ENCODE assay signal across 11 mouse cellular contexts in genomic region chr9:108267691-108268090, GRCm38 (mm10). TPM values are rescaled to one million over a fixed set of nuclear protein-coding genes. Genes with fewer than 3 reads are reported as not detected.
A peak's percentile ranks its signal among the peaks of the same experiment; 100 is the strongest.
DNase-seq lines count a peak whose midpoint lies in the region; ATAC-seq lines count a peak whose summit lies in the region.
"Had no signal": no experiment of that assay in that cellular context is flagged by ENCODE, and none has a peak within 500 bp of the region (broad histone marks: within the 10 kb centered on the region; RNA-seq: fewer than 3 reads in every experiment).

No protein-coding gene starts in this region.

- peak; percentile 33 for DNase-seq in kidney, adult 11 months
- DNase-seq in kidney, adult 18-20 months, result no peak
- peak; percentile 52 for DNase-seq in adipocyte (ENCODE audit: low spot score)
- no peak for DNase-seq in yolk sac, embryonic 10.5 days (ENCODE audit: low spot score)

- H3K4me2 ChIP-seq in heart, embryonic 16.5 days (ENCODE audit: low read depth, low read length), result peak overlapping the region; percentile 8; the same call in 1 of the 2 replicates
- H3K4me2 ChIP-seq in stomach, embryonic 15.5 days, result no peak overlapping the region; the same call in 1 of the 2 replicates
- H3K4me2 ChIP-seq in intestine, embryonic 16.5 days (ENCODE audit: low read depth, low read length), result no peak overlapping the region
- no peak overlapping the region for H3K4me2 ChIP-seq in forebrain, embryonic 12.5 days
- H3K4me2 ChIP-seq: hindbrain, embryonic 12.5 days; neural tube, embryonic 13.5 days had no signal

- H3K9ac ChIP-seq in heart, embryonic 16.5 days (ENCODE audit: low read length), result no peak overlapping the region
- no peak overlapping the region for H3K9ac ChIP-seq in stomach, embryonic 15.5 days
- H3K9ac ChIP-seq in intestine, embryonic 16.5 days (ENCODE audit: low read depth, low read length), result no peak overlapping the region
- no peak overlapping the region for H3K9ac ChIP-seq in forebrain, embryonic 12.5 days
- H3K9ac ChIP-seq: hindbrain, embryonic 12.5 days; neural tube, embryonic 13.5 days had no signal

- 33% methylated on average over 7 of the region's 7 CpGs for WGBS in heart, embryonic 16.5 days
- 66% methylated on average over 7 of the region's 7 CpGs for WGBS in stomach, embryonic 15.5 days
- 75% methylated on average over 7 of the region's 7 CpGs for WGBS in intestine, embryonic 16.5 days
- 87% methylated on average over 7 of the region's 7 CpGs for WGBS in forebrain, embryonic 12.5 days

- no peaks in the 10 kb centered on the region for H3K36me3 ChIP-seq in heart, embryonic 16.5 days (ENCODE audit: control insufficient read depth, insufficient read depth)
- no peaks in the 10 kb centered on the region for H3K36me3 ChIP-seq in stomach, embryonic 15.5 days
- H3K36me3 ChIP-seq in intestine, embryonic 16.5 days (ENCODE audit: control insufficient read depth, insufficient read depth, low read length), result no peaks in the 10 kb centered on the region
- H3K36me3 ChIP-seq in forebrain, embryonic 12.5 days (replicated peaks), result no peaks in the 10 kb centered on the region
- H3K36me3 ChIP-seq: hindbrain, embryonic 12.5 days; neural tube, embryonic 13.5 days had no signal

- H3K9me3 ChIP-seq in heart, embryonic 16.5 days (replicated peaks; ENCODE audit: control insufficient read depth, low read length), result no peaks in the 10 kb centered on the region
- H3K9me3 ChIP-seq in stomach, embryonic 15.5 days, result no peaks in the 10 kb centered on the region
- H3K9me3 ChIP-seq in intestine, embryonic 16.5 days (ENCODE audit: control insufficient read depth, low read length), result no peaks in the 10 kb centered on the region
- H3K9me3 ChIP-seq in forebrain, embryonic 12.5 days, result no peaks in the 10 kb centered on the region
- H3K9me3 ChIP-seq: hindbrain, embryonic 12.5 days; neural tube, embryonic 13.5 days had no signal

- H3K4me1 ChIP-seq in heart, embryonic 16.5 days (ENCODE audit: control insufficient read depth, insufficient read depth, low read length), result peaks cover 28% of the 10 kb centered on the region
- peaks cover 19% of the 10 kb centered on the region for H3K4me1 ChIP-seq in stomach, embryonic 15.5 days
- peaks cover 36% of the 10 kb centered on the region for H3K4me1 ChIP-seq in intestine, embryonic 16.5 days (ENCODE audit: control insufficient read depth, insufficient read depth, low read length)
- H3K4me1 ChIP-seq in forebrain, embryonic 12.5 days, result peaks cover 11% of the 10 kb centered on the region

- no peaks in the 10 kb centered on the region for H3K27me3 ChIP-seq in heart, embryonic 16.5 days (ENCODE audit: control insufficient read depth, insufficient read depth, low read length)
- no peaks in the 10 kb centered on the region for H3K27me3 ChIP-seq in stomach, embryonic 15.5 days (replicated peaks)
- H3K27me3 ChIP-seq in intestine, embryonic 16.5 days (replicated peaks; ENCODE audit: control insufficient read depth, insufficient read depth, low read length), result no peaks in the 10 kb centered on the region
- H3K27me3 ChIP-seq in forebrain, embryonic 12.5 days, result 0 out of 2 replicates have a peak, but pooled peaks cover 2% of the 10 kb centered on the region
- H3K27me3 ChIP-seq: hindbrain, embryonic 12.5 days; neural tube, embryonic 13.5 days had no signal

- no peak overlapping the region for H3K4me3 ChIP-seq in heart, embryonic 16.5 days (ENCODE audit: low read length)
- no peak overlapping the region for H3K4me3 ChIP-seq in stomach, embryonic 15.5 days (replicated peaks)
- H3K4me3 ChIP-seq in intestine, embryonic 16.5 days (ENCODE audit: low read length), result no peak overlapping the region
- no peak overlapping the region for H3K4me3 ChIP-seq in forebrain, embryonic 12.5 days (replicated peaks)
- H3K4me3 ChIP-seq: hindbrain, embryonic 12.5 days; neural tube, embryonic 13.5 days had no signal

- peak overlapping the region; percentile 77 for H3K27ac ChIP-seq in heart, embryonic 16.5 days (ENCODE audit: low read length)
- peak overlapping the region; percentile 81; the same call in 1 of the 2 replicates for H3K27ac ChIP-seq in stomach, embryonic 15.5 days
- no peak overlapping the region for H3K27ac ChIP-seq in intestine, embryonic 16.5 days (ENCODE audit: low read length)
- H3K27ac ChIP-seq in forebrain, embryonic 12.5 days, result no peak overlapping the region
- H3K27ac ChIP-seq: hindbrain, embryonic 12.5 days; neural tube, embryonic 13.5 days had no signal

- ATAC-seq in heart, embryonic 16.5 days (replicated peaks; ENCODE audit: extremely low read depth, insufficient read depth, low FRiP score), result no peak
- ATAC-seq in stomach, embryonic 15.5 days (ENCODE audit: insufficient read depth, low FRiP score, low read depth), result no peak
- ATAC-seq in intestine, embryonic 16.5 days, result no peak
- no peak for ATAC-seq in forebrain, embryonic 12.5 days (ENCODE audit: low FRiP score)
- ATAC-seq: forebrain, embryonic 16.5 days had no signal

RNA-seq across cellular contexts. Expression of gene Dag1, which starts 3.9 kb away (rescaled TPM):
- polyA plus RNA-seq in heart, embryonic 16.5 days (2015; fragmentation: Nextera tagmentation; extraction: Ambion mirVana), result 136 and 145 TPM in 2 replicates
- polyA plus RNA-seq in stomach, embryonic 15.5 days (2015; fragmentation: Nextera tagmentation; extraction: Ambion mirVana), result 74.7 and 90.6 TPM in 2 replicates
- 67.9 and 76.8 TPM in 2 replicates for polyA plus RNA-seq in intestine, embryonic 16.5 days (2015; fragmentation: Nextera tagmentation; extraction: Ambion mirVana)
- polyA plus RNA-seq in forebrain, embryonic 12.5 days (2016; fragmentation: Nextera tagmentation; extraction: Ambion mirVana), result 62.7 and 67.9 TPM in 2 replicates

RNA-seq across cellular contexts. Expression of gene Nicn1, which starts 22.5 kb away (rescaled TPM):
- 23.7 and 26.9 TPM in 2 replicates for polyA plus RNA-seq in heart, embryonic 16.5 days (2015; fragmentation: Nextera tagmentation; extraction: Ambion mirVana)
- polyA plus RNA-seq in stomach, embryonic 15.5 days (2015; fragmentation: Nextera tagmentation; extraction: Ambion mirVana), result 27.6 and 31.2 TPM in 2 replicates
- polyA plus RNA-seq in intestine, embryonic 16.5 days (2015; fragmentation: Nextera tagmentation; extraction: Ambion mirVana), result 24.6 and 29.1 TPM in 2 replicates
- 65.0 and 69.8 TPM in 2 replicates for polyA plus RNA-seq in forebrain, embryonic 12.5 days (2016; fragmentation: Nextera tagmentation; extraction: Ambion mirVana)

RNA-seq across cellular contexts. Expression of gene Amt, which starts 29.0 kb away (rescaled TPM):
- polyA plus RNA-seq in heart, embryonic 16.5 days (2015; fragmentation: Nextera tagmentation; extraction: Ambion mirVana), result 8.1 and 8.7 TPM in 2 replicates
- 21.8 and 22.3 TPM in 2 replicates for polyA plus RNA-seq in stomach, embryonic 15.5 days (2015; fragmentation: Nextera tagmentation; extraction: Ambion mirVana)
- 15.5 TPM in 2 replicates for polyA plus RNA-seq in intestine, embryonic 16.5 days (2015; fragmentation: Nextera tagmentation; extraction: Ambion mirVana)
- 17.7 and 22.4 TPM in 2 replicates for polyA plus RNA-seq in forebrain, embryonic 12.5 days (2016; fragmentation: Nextera tagmentation; extraction: Ambion mirVana)

RNA-seq across cellular contexts. Expression of gene Rhoa, which starts 38.2 kb away (rescaled TPM):
- polyA plus RNA-seq in heart, embryonic 16.5 days (2015; fragmentation: Nextera tagmentation; extraction: Ambion mirVana), result 372 and 444 TPM in 2 replicates
- polyA plus RNA-seq in stomach, embryonic 15.5 days (2015; fragmentation: Nextera tagmentation; extraction: Ambion mirVana), result 452 and 455 TPM in 2 replicates
- 425 and 427 TPM in 2 replicates for polyA plus RNA-seq in intestine, embryonic 16.5 days (2015; fragmentation: Nextera tagmentation; extraction: Ambion mirVana)
- 331 and 341 TPM in 2 replicates for polyA plus RNA-seq in forebrain, embryonic 12.5 days (2016; fragmentation: Nextera tagmentation; extraction: Ambion mirVana)

RNA-seq across cellular contexts. Expression of gene Tcta, which starts 38.3 kb away (rescaled TPM):
- polyA plus RNA-seq in heart, embryonic 16.5 days (2015; fragmentation: Nextera tagmentation; extraction: Ambion mirVana), result 32.5 and 34.2 TPM in 2 replicates
- polyA plus RNA-seq in stomach, embryonic 15.5 days (2015; fragmentation: Nextera tagmentation; extraction: Ambion mirVana), result 40.0 and 42.1 TPM in 2 replicates
- 40.9 and 45.1 TPM in 2 replicates for polyA plus RNA-seq in intestine, embryonic 16.5 days (2015; fragmentation: Nextera tagmentation; extraction: Ambion mirVana)
- polyA plus RNA-seq in forebrain, embryonic 12.5 days (2016; fragmentation: Nextera tagmentation; extraction: Ambion mirVana), result 30.5 and 30.7 TPM in 2 replicates

Comparison
In these comparisons a context has a peak if more than half of its experiments do, and no peak if none do; other contexts are left out.
1. DNase-seq: peak in kidney, adult 11 months (single experiment) and adipocyte (single experiment); none in kidney, adult 18-20 months (single experiment) and yolk sac, embryonic 10.5 days (single experiment).
2. H3K27ac ChIP-seq: peak in heart, embryonic 16.5 days (single experiment) and stomach, embryonic 15.5 days (single experiment); none in intestine, embryonic 16.5 days (single experiment) and forebrain, embryonic 12.5 days (single experiment).